Mouse (Mus musculus): Measurements from ENCODE around the gene Traip. TPM values are rescaled to one million over a fixed set of nuclear protein-coding genes. Genes with fewer than 3 reads are reported as not detected.

Gene Traip
- polyA plus RNA-seq, 1 experiment from 2014 or later = 4.8 TPM

GRCm38 (mm10) chr9:107984754-107985055 lies 34.8 kb downstream of the Traip start:
- Histone ChIP-seq H3K9ac (ENCODE audit: low read length) (peak overlapping the region; percentile 74), H3K27me3 (ENCODE audit: control insufficient read depth, insufficient read depth, low read length) (no peaks in the 10 kb centered on the region), H3K4me2 (replicated peaks; ENCODE audit: low read depth) (peak overlapping the region; percentile 80), H3K27ac (replicated peaks) (peak overlapping the region; percentile 97), H3K36me3 (ENCODE audit: control insufficient read depth, insufficient read depth, low read length) (no peaks in the 10 kb centered on the region; the same call in 1 of the 2 replicates), H3K4me3 (ENCODE audit: low read depth, low read length) (peak overlapping the region; percentile 64), H3K4me1 (replicated peaks; ENCODE audit: control insufficient read depth, insufficient read depth) (peaks cover 9% of the 10 kb centered on the region), H3K9me3 (ENCODE audit: control insufficient read depth, low read length) (no peaks in the 10 kb centered on the region)
- DNase-seq (ENCODE audit: low spot score) (no peak), ATAC-seq (ENCODE audit: low FRiP score, low TSS enrichment) (no peak)
- WGBS = 37% methylated on average over 9 of the region's 9 CpGs
- no peak for TF ChIP-seq EP300 (optimal IDR thresholded peaks at IDR 0.05)
- TF ChIP-seq CTCF (IDR thresholded peaks at IDR 0.05; ENCODE audit: low read depth) = no peak

- Histone ChIP-seq H3K4me1 (replicated peaks; ENCODE audit: control insufficient read depth, insufficient read depth) (peaks cover 9% of the 10 kb centered on the region), H3K36me3 (ENCODE audit: control insufficient read depth, insufficient read depth, low read length) (no peaks in the 10 kb centered on the region), H3K9ac (ENCODE audit: low read length) (peak within 1 kb of the TSS; percentile 74), H3K9me3 (ENCODE audit: control insufficient read depth, low read length) (no peaks in the 10 kb centered on the region), H3K4me2 (replicated peaks; ENCODE audit: low read depth) (peak within 1 kb of the TSS; percentile 80), H3K27me3 (ENCODE audit: control insufficient read depth, insufficient read depth, low read length) (no peaks in the 10 kb centered on the region), H3K27ac (replicated peaks) (peak within 1 kb of the TSS; percentile 97), H3K4me3 (ENCODE audit: low read depth, low read length) (peak within 1 kb of the TSS; percentile 64)
- DNase-seq (ENCODE audit: low spot score) = peak; percentile 88
- peak; percentile 67 for ATAC-seq (ENCODE audit: low FRiP score, low TSS enrichment)
- TF ChIP-seq CTCF (IDR thresholded peaks at IDR 0.05; ENCODE audit: low read depth) (peak; percentile 42), EP300 (optimal IDR thresholded peaks at IDR 0.05) (no peak)
- whole genome bisulfite sequencing = under 1% methylated on average over 57 of the region's 58 CpGs
Observed at GRCm38 (mm10) chr9:107985131-107986119, 35.5 kb downstream of the Traip start, which contains the start of gene Inka1. TSS of gene Inka1 (minus strand) at chr9:107985879.

- no peak overlapping the region; the same call in 1 of the 2 replicates for H3K27ac ChIP-seq (replicated peaks)
- H3K9me3 ChIP-seq (ENCODE audit: control insufficient read depth, low read length) = no peaks in the 10 kb centered on the region
- no peaks in the 10 kb centered on the region for H3K36me3 ChIP-seq (ENCODE audit: control insufficient read depth, insufficient read depth, low read length)
- ATAC-seq (ENCODE audit: low FRiP score, low TSS enrichment) = peak; percentile 42; the same call in 1 of the 2 replicates
- H3K4me2 ChIP-seq (replicated peaks; ENCODE audit: low read depth) = peak overlapping the region; percentile 80
- no peaks in the 10 kb centered on the region for H3K27me3 ChIP-seq (ENCODE audit: control insufficient read depth, insufficient read depth, low read length)
- peak; percentile 80 for DNase-seq (ENCODE audit: low spot score)
- peak; percentile 96 for TF ChIP-seq CTCF (IDR thresholded peaks at IDR 0.05; ENCODE audit: low read depth)
- TF ChIP-seq EP300 (optimal IDR thresholded peaks at IDR 0.05) = no peak
- no peak overlapping the region for H3K9ac ChIP-seq (ENCODE audit: low read length)
- peaks cover 9% of the 10 kb centered on the region for H3K4me1 ChIP-seq (replicated peaks; ENCODE audit: control insufficient read depth, insufficient read depth)
- peak overlapping the region; percentile 64 for H3K4me3 ChIP-seq (ENCODE audit: low read depth, low read length)
- whole genome bisulfite sequencing = 4% methylated on average over 18 of the region's 18 CpGs
Observed at GRCm38 (mm10) chr9:107986376-107986775, 36.4 kb downstream of the Traip start.

- TF ChIP-seq CTCF (IDR thresholded peaks at IDR 0.05; ENCODE audit: low read depth) (no peak), EP300 (optimal IDR thresholded peaks at IDR 0.05) (no peak)
- Histone ChIP-seq H3K9ac (ENCODE audit: low read length) (no peak overlapping the region), H3K4me3 (ENCODE audit: low read depth, low read length) (no peak overlapping the region), H3K27me3 (ENCODE audit: control insufficient read depth, insufficient read depth, low read length) (no peaks in the 10 kb centered on the region), H3K9me3 (ENCODE audit: control insufficient read depth, low read length) (no peaks in the 10 kb centered on the region), H3K27ac (replicated peaks) (no peak overlapping the region), H3K4me2 (replicated peaks; ENCODE audit: low read depth) (no peak overlapping the region), H3K36me3 (ENCODE audit: control insufficient read depth, insufficient read depth, low read length) (no peaks in the 10 kb centered on the region), H3K4me1 (replicated peaks; ENCODE audit: control insufficient read depth, insufficient read depth) (peaks cover 4% of the 10 kb centered on the region)
- DNase-seq (ENCODE audit: low spot score) = no peak
- ATAC-seq (ENCODE audit: low FRiP score, low TSS enrichment) = no peak
- WGBS = 68% methylated on average over 3 of the region's 3 CpGs
Observed at GRCm38 (mm10) chr9:107987950-107988349, 38.0 kb downstream of the Traip start.

- WGBS = 68% methylated on average over 2 of the region's 2 CpGs
- no peaks in the 10 kb centered on the region for H3K4me1 ChIP-seq (replicated peaks; ENCODE audit: control insufficient read depth, insufficient read depth)
- H3K36me3 ChIP-seq (ENCODE audit: control insufficient read depth, insufficient read depth, low read length) = no peaks in the 10 kb centered on the region
- H3K4me2 ChIP-seq (replicated peaks; ENCODE audit: low read depth) = no peak within 1 kb of the TSS
- no peak for DNase-seq (ENCODE audit: low spot score)
- no peak within 1 kb of the TSS for H3K4me3 ChIP-seq (ENCODE audit: low read depth, low read length)
- no peaks in the 10 kb centered on the region for H3K9me3 ChIP-seq (ENCODE audit: control insufficient read depth, low read length)
- H3K9ac ChIP-seq (ENCODE audit: low read length) = no peak within 1 kb of the TSS
- no peak for ATAC-seq (ENCODE audit: low FRiP score, low TSS enrichment)
- TF ChIP-seq CTCF (IDR thresholded peaks at IDR 0.05; ENCODE audit: low read depth) = no peak
- TF ChIP-seq EP300 (optimal IDR thresholded peaks at IDR 0.05) = no peak
- H3K27ac ChIP-seq (replicated peaks) = no peak within 1 kb of the TSS
- no peaks in the 10 kb centered on the region for H3K27me3 ChIP-seq (ENCODE audit: control insufficient read depth, insufficient read depth, low read length)
Observed at GRCm38 (mm10) chr9:107992197-107992596, 42.3 kb downstream of the Traip start, which contains the start of gene Cdhr4. TSS of gene Cdhr4 (plus strand) at chr9:107992497.

- Histone ChIP-seq H3K4me3 (ENCODE audit: low read depth, low read length) (no peak overlapping the region), H3K27ac (replicated peaks) (no peak overlapping the region), H3K27me3 (ENCODE audit: control insufficient read depth, insufficient read depth, low read length) (no peaks in the 10 kb centered on the region), H3K4me2 (replicated peaks; ENCODE audit: low read depth) (no peak overlapping the region), H3K9ac (ENCODE audit: low read length) (no peak overlapping the region), H3K4me1 (replicated peaks; ENCODE audit: control insufficient read depth, insufficient read depth) (no peaks in the 10 kb centered on the region), H3K9me3 (ENCODE audit: control insufficient read depth, low read length) (no peaks in the 10 kb centered on the region), H3K36me3 (ENCODE audit: control insufficient read depth, insufficient read depth, low read length) (no peaks in the 10 kb centered on the region)
- no peak for DNase-seq (ENCODE audit: low spot score)
- ATAC-seq (ENCODE audit: low FRiP score, low TSS enrichment) = no peak
- WGBS = 92% methylated on average over 11 of the region's 11 CpGs
- TF ChIP-seq EP300 (optimal IDR thresholded peaks at IDR 0.05) = no peak
- no peak for TF ChIP-seq CTCF (IDR thresholded peaks at IDR 0.05; ENCODE audit: low read depth)
Observed at GRCm38 (mm10) chr9:107993013-107993412, 43.1 kb downstream of the Traip start.

All from stomach, postnatal 0 days (tissue).